Mouse (Mus musculus) kidney, adult 2 months (tissue): ENCODE results near the gene Slc6a1.

Experiments
- CTCF ChIP-seq: fragments of 200-500 bp; conservative IDR thresholded peaks from 2 replicates; pipeline ENCODE4 v1.5.1; 2011; ENCODE audit warnings: low read depth, mild to moderate bottlenecking, control low read depth, low read length, moderate library complexity, mixed read lengths; ENCODE audit not compliant: insufficient read depth, insufficient read length
- POLR2A ChIP-seq: fragments of 200-500 bp; IDR thresholded peaks from one replicate; pipeline ENCODE4 v1.6.1; 2011; ENCODE audit warnings: low read depth, low read length, control low read depth

DNA sequence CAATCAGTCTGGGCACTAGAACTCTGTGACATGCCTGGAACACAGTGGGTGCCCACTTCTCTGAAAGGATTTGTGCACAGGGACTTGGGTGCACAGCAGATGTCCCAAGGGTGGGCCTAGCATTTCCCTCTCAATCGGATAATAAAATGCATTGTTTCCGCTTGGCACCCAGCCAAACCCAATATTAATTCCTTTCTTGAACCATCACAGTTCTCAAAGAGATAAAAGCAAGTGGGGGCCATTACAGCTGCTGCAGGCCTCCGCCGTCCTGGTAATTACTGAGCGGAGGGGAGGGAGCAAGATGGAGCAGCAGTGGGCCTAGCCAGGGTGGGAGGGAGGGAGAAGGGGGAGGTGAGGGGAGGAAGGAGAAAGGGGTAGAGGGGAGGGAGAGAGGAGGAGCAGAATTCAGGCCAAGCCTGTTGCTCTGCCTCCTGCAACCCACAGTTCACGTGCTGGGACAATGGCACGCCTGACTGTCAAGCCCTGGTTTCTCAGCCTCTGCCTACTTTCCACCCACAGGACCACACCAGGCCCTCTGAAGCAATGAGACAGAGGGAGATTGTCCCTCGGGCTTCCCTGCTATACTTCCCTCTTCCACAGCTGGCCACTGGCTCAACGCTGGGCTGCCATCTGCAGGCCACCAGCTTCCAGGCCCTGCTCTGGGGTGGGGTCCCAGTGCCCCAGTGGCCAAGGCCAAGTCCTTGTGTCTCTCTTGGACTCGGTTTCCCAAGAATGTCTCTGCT, 15.0 kb downstream of the Slc6a1 start:
- TF ChIP-seq CTCF = no peak
- no peak for TF ChIP-seq POLR2A
